Mouse (Mus musculus): ENCODE measurements around the gene Anapc15.

The Anapc15 gene

GRCm38 (mm10) chr7:101851689-101852088 is 11.8 kb upstream of the Anapc15 start:
- DNase-seq, result no peak

GRCm38 (mm10) chr7:101852846-101853245 is 10.7 kb upstream of the Anapc15 start:
- DNase-seq, result peak in 1 of 2 experiments; percentile 40

- no peak for DNase-seq
Observed at GRCm38 (mm10) chr7:101853816-101854215, 9.7 kb upstream of the Anapc15 start.

DNA sequence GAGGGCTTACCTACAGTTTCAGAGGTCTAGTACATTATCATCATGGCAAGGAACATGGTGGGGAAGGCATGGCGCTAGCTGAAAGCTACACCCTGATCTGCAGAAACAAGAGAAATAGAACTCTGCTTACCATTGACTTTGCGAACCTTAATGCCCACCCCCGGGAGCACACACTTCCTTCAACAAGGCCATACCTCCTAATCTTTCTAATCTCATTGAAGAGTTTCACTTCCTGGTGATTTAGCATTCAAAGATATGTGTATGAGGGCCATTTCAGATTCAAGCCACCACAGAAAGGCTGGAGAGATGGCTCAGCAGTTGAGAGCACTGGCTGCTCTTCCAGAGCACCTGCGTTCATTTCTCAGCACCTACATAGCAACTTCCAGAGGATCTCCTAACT is 6.4 kb upstream of the Anapc15 start, which contains the start of gene Folr2:
Folr2 (minus strand) TSS at position 101 of the 400 bp plus-strand sequence.
- DNase-seq, result peak in 1 of 2 experiments; percentile 2

- DNase-seq, result peak in 1 of 2 experiments; percentile 30
Observed at GRCm38 (mm10) chr7:101858362-101858761, 5.2 kb upstream of the Anapc15 start.

DNA sequence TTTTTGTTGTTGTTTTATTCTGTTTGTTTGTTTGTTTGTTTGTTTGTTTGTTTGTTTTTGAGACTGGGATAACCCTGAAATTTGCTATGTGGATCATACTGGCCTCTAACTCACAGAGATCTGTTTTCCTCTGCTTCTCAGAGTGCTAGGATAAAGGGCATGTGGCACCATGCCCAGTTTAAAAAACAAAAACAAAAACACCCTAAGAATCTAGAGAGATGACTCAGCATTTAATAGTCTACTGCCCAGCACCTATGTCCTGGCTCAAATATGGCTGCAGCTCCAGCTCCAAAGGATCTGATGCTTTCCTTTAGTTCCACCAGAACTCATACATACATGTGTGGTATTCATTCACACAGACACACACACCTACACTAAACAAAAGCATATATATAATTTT is 2.5 kb upstream of the Anapc15 start:
- DNase-seq, result peak; percentile 60 to 65

DNA sequence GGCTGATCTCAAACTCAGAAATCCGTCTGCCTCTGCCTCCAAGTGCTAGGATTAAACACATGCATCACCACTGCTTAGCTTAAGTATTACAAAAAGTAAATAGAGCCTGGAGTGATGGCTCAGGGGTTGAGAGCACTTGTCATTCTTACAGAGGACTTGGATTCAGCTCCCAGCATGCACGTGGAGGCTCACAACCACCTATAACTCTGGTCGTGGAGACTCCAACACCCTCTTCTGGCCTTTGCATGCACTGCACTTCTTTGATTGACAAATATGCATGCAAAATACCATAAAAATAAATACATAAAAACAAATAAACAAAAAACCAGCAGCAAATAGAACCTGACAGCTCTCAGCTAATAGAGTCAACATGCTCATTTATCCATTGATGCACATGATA is 1.2 kb upstream of the Anapc15 start:
- peak in 1 of 2 experiments; percentile 16 for DNase-seq

DNA sequence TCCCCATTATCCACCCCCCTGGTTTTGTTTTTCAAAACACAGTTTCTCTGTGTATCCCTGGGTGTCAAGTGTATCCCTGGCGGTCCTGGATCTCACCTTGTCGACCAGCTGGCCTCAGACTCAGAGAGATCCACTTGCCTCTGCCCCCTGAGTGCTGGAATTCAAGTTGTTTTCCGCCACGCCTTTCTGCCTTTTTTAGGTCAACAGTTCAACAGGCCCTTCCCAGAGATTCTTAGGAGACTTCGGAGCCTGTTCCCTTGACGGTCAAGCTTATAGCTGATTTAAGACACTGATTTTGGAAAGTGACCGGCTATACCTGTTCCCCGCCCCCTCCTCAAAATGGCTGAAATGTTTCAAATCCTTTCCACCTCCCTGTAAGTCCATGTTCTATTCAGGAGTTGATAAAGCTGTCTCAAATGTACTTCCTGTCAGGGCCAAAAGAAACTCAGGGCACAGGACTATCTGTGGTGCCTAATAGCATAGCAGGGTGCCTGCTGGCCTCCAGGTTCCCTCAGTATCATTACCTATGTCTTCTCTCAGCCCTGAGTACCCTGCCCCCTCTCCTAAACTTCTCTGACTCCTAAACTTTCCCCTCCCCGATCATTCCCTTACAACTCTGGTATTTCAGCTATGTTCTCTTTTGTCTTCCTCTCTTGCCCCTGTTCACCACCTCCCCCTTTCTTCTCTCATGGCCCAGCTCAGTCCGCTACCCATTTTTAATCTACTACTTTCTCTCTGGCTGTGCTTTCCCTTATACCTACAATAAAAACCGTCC is 3.2 kb downstream of the Anapc15 start:
- peak in 1 of 2 experiments; percentile 12 for DNase-seq

DNA sequence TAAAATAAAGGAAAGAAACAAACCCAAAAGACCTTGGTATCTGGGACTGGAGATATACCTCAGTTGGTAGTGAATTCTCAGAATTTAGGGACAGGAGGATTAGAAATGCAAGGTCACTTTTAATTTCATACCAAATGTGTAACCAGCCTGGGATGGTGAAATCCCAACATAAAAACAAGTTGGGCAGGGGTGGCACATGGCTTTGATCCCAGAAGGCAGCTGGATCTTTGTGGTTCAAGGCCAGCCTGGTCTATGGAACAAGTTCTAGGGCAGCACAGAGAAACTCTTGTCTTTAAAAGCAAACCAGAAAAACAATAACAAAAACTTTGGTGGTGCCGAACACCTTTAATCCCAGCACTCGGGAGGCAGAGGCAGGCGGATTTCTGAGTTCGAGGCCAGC is 4.0 kb downstream of the Anapc15 start:
- peak in 1 of 2 experiments; percentile 2 for DNase-seq

DNA sequence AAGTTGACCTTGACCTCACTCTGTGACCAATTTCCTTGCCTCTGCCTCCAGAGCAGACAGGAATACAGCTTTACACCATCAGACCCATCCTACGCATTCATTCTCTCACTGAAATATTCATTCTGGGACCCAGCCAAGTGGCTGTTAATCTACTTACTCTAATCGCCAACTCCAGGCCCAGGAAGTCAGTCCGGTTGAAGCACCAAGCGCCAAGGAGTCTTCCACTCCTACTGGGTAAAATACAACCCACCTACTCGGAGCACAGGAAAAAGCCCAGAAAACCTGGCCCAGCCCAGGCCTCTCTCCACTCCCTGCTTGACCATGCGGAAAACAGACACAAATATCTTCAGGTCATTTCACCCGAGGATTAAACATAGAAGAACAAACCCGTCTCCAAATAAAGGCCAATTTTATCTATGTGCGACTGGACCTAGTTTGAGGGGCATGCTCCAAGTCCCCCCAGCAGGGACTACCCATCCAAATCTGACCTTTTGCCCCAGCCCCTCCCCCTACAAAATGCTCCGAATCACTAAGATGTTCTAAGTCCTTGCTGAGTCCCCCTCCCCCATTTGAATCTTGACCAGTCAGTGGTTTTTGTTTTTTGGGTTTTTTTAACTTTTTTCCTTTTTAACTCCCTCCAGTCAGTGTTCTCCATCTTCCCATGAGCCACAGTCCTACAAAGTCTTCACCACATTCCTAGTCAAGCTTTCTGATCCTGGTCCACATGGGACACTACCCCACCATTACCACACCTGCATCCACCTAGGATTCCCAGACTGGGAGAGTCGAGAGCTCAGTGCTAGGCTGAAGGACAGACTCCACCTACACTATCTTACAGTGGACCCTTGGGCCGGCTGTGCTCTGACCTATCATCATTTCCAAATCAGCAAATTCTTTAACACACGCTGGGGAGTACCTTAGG is 5.0 kb downstream of the Anapc15 start:
- DNase-seq, result peak; percentile 63 to 81

DNA sequence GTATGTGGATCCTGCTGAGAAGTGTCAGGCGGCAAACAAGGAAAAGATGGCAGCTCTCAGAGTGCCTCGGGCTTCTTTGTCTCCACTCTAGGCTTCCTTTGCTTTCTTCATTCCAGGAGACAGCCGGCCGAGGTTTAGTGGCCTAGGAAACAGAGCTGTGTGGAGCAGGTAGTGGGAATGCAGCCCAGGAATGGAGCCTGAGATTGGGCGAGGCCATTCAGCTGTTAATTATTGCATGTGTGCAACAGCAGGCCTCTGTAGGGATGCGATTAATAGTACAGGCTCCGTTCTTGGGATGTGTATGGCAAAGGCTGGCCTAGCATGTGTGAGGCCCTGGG is 5.6 kb downstream of the Anapc15 start:
- peak; percentile 51 to 62 for DNase-seq

DNA sequence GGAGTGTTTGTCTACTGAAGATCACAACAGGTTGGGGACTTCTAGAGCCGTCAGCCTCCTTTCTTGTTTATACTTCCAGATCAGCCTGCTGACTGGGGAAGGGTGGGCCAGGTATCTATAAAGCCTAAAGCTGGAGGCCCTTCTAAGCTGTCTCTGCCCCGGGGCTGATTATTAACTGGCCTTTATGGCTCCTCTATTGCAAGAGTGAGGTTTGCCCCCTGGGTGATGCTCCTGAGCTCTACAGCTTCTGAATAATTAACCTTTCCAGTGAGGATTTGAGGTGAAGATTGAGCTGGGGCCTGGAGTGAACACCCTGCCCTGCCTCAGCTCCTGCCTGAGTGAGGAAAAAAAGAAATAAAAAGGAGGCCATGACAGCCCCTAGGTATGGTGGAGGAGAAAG is 7.1 kb downstream of the Anapc15 start, which contains the start of gene Folr1:
Folr1 (minus strand) TSS at position 160 of the 400 bp plus-strand sequence.
- peak; percentile 70 to 84 for DNase-seq

GRCm38 (mm10) chr7:101871296-101871695 is 7.8 kb downstream of the Anapc15 start:
- DNase-seq, result peak in 1 of 2 experiments; percentile 40

DNA sequence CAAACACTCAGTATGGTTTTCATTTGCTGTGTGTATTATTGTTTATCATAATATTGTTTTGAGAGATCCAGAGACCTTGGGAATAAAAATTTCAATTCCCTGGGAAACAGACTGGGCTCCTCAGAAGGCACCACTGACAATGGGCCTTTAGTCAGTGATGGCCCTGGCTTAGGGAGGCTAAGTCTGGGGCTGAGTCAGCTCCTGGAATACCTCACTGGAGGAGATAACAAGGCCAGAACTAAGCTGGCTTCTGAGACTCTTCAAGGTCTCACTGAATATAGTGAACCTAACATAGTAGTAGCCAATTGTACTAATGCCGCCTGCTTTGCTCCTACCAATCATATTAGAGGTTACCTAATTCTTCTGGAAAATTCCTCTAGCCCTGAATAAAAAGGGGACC is 12.5 kb downstream of the Anapc15 start:
- peak in 1 of 2 experiments; percentile 4 for DNase-seq

DNA sequence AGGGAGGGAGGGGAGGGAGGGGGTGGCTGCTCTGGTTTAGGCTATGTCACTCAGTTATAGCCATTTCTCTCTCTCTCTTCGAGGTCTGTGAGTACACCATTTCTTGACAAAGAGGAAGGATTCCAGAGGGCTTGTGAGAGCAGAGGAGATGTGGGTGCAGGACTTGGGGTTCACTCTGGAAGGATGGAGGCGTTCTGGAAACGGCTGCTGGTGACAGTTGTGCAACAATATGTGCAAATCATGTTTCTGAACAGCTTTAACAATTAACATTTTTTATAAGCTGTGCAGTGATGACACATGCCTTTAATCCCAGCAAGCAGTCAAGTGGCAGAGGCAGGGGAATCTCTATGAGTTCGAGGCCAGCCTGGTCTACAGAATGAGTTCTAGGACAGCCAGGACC is 17.3 kb downstream of the Anapc15 start:
- DNase-seq, result no peak

DNA sequence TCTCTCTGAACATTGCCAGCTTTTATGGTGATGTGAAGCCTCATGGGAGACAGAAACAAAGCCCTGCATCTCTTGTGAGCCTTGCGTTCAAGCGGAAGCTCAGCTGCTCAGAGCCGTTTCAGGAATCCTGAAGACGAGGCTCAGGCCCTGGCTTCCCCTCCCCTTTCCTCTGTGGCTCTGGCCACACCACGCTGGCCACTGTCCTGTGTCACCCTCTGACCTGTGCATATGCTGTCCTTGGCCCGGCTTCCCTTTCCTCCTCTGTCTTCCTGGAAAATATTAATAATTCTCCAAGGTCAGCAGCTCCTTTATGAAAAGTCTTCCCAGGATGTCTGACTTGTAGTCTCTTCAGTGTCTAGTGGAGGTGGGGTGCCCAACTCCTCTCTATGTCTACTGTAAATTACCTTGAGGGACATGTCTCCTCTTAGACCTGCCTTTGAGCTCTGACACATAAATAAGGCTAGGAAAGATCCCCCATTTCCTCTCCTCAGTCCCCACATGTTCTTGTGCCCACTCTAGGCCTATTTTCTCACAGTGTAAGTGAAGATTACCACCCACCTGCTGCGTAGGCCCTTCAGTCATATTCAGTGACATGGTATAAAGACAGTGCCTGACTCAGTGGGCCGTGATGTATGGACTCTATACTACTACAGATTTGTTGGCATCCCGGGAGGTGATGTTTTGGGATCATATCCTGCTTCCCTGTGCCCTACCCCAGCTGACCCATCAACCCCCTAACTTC is 19.1 kb downstream of the Anapc15 start:
- DNase-seq, result peak; percentile 43 to 75

DNA sequence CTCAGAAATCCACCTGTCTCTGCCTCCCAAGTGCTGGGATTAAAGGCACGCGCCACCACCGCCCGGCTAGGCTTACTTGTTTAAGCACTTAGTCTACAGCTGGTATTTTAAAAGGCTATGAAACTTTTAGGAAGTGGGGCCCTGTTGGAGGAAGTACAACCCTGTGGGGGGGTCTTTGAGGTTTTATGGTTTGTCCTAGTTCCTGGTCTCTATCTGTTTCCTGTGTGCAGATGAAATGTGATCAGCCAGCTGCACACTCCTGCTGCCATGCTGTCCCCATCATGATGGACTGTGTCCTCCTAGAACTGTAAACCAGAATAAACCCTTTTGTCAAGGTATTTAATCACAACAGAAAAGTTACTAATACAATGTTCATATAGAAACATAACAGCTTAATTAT is 20.6 kb downstream of the Anapc15 start:
- DNase-seq, result no peak

- no peak for DNase-seq
Observed at GRCm38 (mm10) chr7:101886274-101886673, 22.8 kb downstream of the Anapc15 start.

DNA sequence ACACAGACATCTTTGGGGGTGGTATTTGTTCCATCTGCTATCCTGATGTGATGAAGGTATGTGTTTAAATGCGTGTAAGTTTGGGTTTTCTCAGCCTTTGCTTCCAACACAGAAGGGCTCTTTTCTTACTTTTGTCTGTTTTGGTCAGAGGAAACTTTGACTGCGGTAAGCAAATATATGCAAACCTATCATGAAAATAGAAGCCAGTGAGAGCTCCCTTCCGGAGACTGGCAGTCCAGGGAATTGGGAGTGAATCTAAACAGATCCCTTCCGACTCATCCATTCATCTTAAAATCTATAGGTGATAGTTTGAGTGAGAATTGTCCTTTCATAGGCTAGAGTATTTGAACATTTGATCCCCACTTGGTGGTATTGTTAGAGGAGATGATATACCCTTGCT is 24.9 kb downstream of the Anapc15 start:
- peak in 1 of 2 experiments; percentile 3 for DNase-seq

GRCm38 (mm10) chr7:101895695-101896094 is 32.2 kb downstream of the Anapc15 start:
- no peak for DNase-seq

- DNase-seq, result peak; percentile 99
Observed at GRCm38 (mm10) chr7:101896104-101897066, 32.9 kb downstream of the Anapc15 start.

Data from kidney, postnatal 25 days (tissue).